Mouse (Mus musculus): ENCODE data around the gene Ppme1. TPM values are rescaled to one million over a fixed set of nuclear protein-coding genes. Genes with fewer than 3 reads are reported as not detected.

The Ppme1 gene
- polyA plus RNA-seq, 1 experiment from 2014 or later = 53.8 TPM

- H3K4me3 ChIP-seq (replicated peaks) = no peak overlapping the region
- H3K4me1 ChIP-seq (replicated peaks) = peaks cover 20% of the 10 kb centered on the region
- H3K9me3 ChIP-seq = no peaks in the 10 kb centered on the region
- no peak overlapping the region for H3K9ac ChIP-seq (replicated peaks)
- H3K36me3 ChIP-seq = peaks cover 7% of the 10 kb centered on the region; the same call in 1 of the 2 replicates
- no peak for ATAC-seq (ENCODE audit: insufficient number of reproducible peaks, insufficient read depth, low FRiP score, low TSS enrichment, low read depth)
- 76% methylated on average over 3 of the region's 3 CpGs for WGBS
- no peaks in the 10 kb centered on the region for H3K27me3 ChIP-seq
- no peak overlapping the region for H3K4me2 ChIP-seq
- H3K27ac ChIP-seq = no peak overlapping the region
Observed at GRCm38 (mm10) chr7:100301390-100301789, 70.7 kb downstream of the Ppme1 start.

GRCm38 (mm10) chr7:100298861-100299510, 73.1 kb downstream of the Ppme1 start:
- H3K27ac ChIP-seq = 0 out of 2 replicates have a peak overlapping the region, but pooled peaks have one; percentile 17
- ATAC-seq (ENCODE audit: insufficient number of reproducible peaks, insufficient read depth, low FRiP score, low TSS enrichment, low read depth) = no peak
- 51% methylated on average over 14 of the region's 14 CpGs for WGBS

GRCm38 (mm10) chr7:100296699-100297098, 75.4 kb downstream of the Ppme1 start:
- ATAC-seq (ENCODE audit: insufficient number of reproducible peaks, insufficient read depth, low FRiP score, low TSS enrichment, low read depth) = no peak
- Histone ChIP-seq H3K27me3 (no peaks in the 10 kb centered on the region), H3K9me3 (no peaks in the 10 kb centered on the region), H3K4me1 (replicated peaks) (peaks cover 20% of the 10 kb centered on the region), H3K9ac (replicated peaks) (no peak overlapping the region; the same call in 1 of the 2 replicates), H3K36me3 (peaks cover 26% of the 10 kb centered on the region), H3K4me3 (replicated peaks) (no peak overlapping the region), H3K4me2 (no peak overlapping the region), H3K27ac (peak overlapping the region; percentile 42; the same call in 1 of the 2 replicates)
- 70% methylated on average over 6 of the region's 6 CpGs for WGBS

More at GRCm38 (mm10) chr7:100298861-100299510, 73.1 kb downstream of the Ppme1 start:
- Histone ChIP-seq H3K4me2 (no peak overlapping the region), H3K4me3 (replicated peaks) (no peak overlapping the region), H3K4me1 (replicated peaks) (peaks cover 20% of the 10 kb centered on the region), H3K27me3 (no peaks in the 10 kb centered on the region), H3K36me3 (peaks cover 17% of the 10 kb centered on the region; the same call in 1 of the 2 replicates), H3K9me3 (no peaks in the 10 kb centered on the region), H3K9ac (replicated peaks) (no peak overlapping the region)

GRCm38 (mm10) chr7:100295745-100296144, 76.4 kb downstream of the Ppme1 start:
- Histone ChIP-seq H3K9me3 (peaks cover 7% of the 10 kb centered on the region; the same call in 1 of the 2 replicates), H3K4me3 (replicated peaks) (no peak overlapping the region), H3K36me3 (peaks cover 28% of the 10 kb centered on the region), H3K4me2 (no peak overlapping the region), H3K27ac (no peak overlapping the region), H3K27me3 (no peaks in the 10 kb centered on the region), H3K4me1 (replicated peaks) (peaks cover 20% of the 10 kb centered on the region), H3K9ac (replicated peaks) (no peak overlapping the region)
- WGBS = 99% methylated on average over 2 of the region's 2 CpGs
- no peak for ATAC-seq (ENCODE audit: insufficient number of reproducible peaks, insufficient read depth, low FRiP score, low TSS enrichment, low read depth)

- Histone ChIP-seq H3K4me1 (replicated peaks) (peaks cover 16% of the 10 kb centered on the region), H3K36me3 (peaks cover 26% of the 10 kb centered on the region), H3K27ac (no peak overlapping the region), H3K9me3 (peaks cover 10% of the 10 kb centered on the region; the same call in 1 of the 2 replicates), H3K9ac (replicated peaks) (no peak overlapping the region), H3K4me3 (replicated peaks) (no peak overlapping the region), H3K4me2 (no peak overlapping the region), H3K27me3 (no peaks in the 10 kb centered on the region)
- 88% methylated on average over 8 of the region's 8 CpGs for WGBS
- no peak for ATAC-seq (ENCODE audit: insufficient number of reproducible peaks, insufficient read depth, low FRiP score, low TSS enrichment, low read depth)
Observed at GRCm38 (mm10) chr7:100293546-100293945, 78.6 kb downstream of the Ppme1 start.

GRCm38 (mm10) chr7:100288622-100289021, 83.5 kb downstream of the Ppme1 start:
- ATAC-seq (ENCODE audit: insufficient number of reproducible peaks, insufficient read depth, low FRiP score, low TSS enrichment, low read depth) = peak; percentile 86
- H3K27ac ChIP-seq = peak overlapping the region; percentile 100
- H3K4me2 ChIP-seq = peak overlapping the region; percentile 54
- H3K27me3 ChIP-seq = peaks cover 24% of the 10 kb centered on the region
- H3K36me3 ChIP-seq = peaks cover 9% of the 10 kb centered on the region
- H3K4me1 ChIP-seq (replicated peaks) = peaks cover 49% of the 10 kb centered on the region
- peaks cover 10% of the 10 kb centered on the region; the same call in 1 of the 2 replicates for H3K9me3 ChIP-seq
- peak overlapping the region; percentile 24 for H3K9ac ChIP-seq (replicated peaks)
- peak overlapping the region; percentile 19 for H3K4me3 ChIP-seq (replicated peaks)
- WGBS = 3% methylated on average over 11 of the region's 11 CpGs

GRCm38 (mm10) chr7:100287748-100288578, 84.1 kb downstream of the Ppme1 start:
- Histone ChIP-seq H3K4me2 (peak overlapping the region; percentile 54), H3K36me3 (peaks cover 4% of the 10 kb centered on the region; the same call in 1 of the 2 replicates), H3K9me3 (peaks cover 10% of the 10 kb centered on the region; the same call in 1 of the 2 replicates), H3K9ac (replicated peaks) (peak overlapping the region; percentile 24; the same call in 1 of the 2 replicates), H3K27me3 (peaks cover 24% of the 10 kb centered on the region), H3K4me1 (replicated peaks) (peaks cover 52% of the 10 kb centered on the region), H3K4me3 (replicated peaks) (peak overlapping the region; percentile 19), H3K27ac (peak overlapping the region; percentile 100)
- ATAC-seq (ENCODE audit: insufficient number of reproducible peaks, insufficient read depth, low FRiP score, low TSS enrichment, low read depth) = peak; percentile 85
- WGBS = 11% methylated on average over 7 of the region's 7 CpGs

GRCm38 (mm10) chr7:100285383-100285782, 86.7 kb downstream of the Ppme1 start, which contains the start of gene P4ha3:
P4ha3 (plus strand) TSS chr7:100285520.
- H3K4me3 ChIP-seq (replicated peaks) = peak within 1 kb of the TSS; percentile 68
- ATAC-seq (ENCODE audit: insufficient number of reproducible peaks, insufficient read depth, low FRiP score, low TSS enrichment, low read depth) = no peak
- peak within 1 kb of the TSS; percentile 100 for H3K27ac ChIP-seq
- peaks cover 28% of the 10 kb centered on the region for H3K27me3 ChIP-seq
- no peaks in the 10 kb centered on the region for H3K9me3 ChIP-seq
- H3K4me2 ChIP-seq = peak within 1 kb of the TSS; percentile 92
- H3K9ac ChIP-seq (replicated peaks) = peak within 1 kb of the TSS; percentile 82
- WGBS = 2% methylated on average over 40 of the region's 53 CpGs
- H3K4me1 ChIP-seq (replicated peaks) = peaks cover 52% of the 10 kb centered on the region
- H3K36me3 ChIP-seq = no peaks in the 10 kb centered on the region

- no peak overlapping the region for H3K27ac ChIP-seq
- peaks cover 28% of the 10 kb centered on the region for H3K27me3 ChIP-seq
- peaks cover 37% of the 10 kb centered on the region for H3K4me1 ChIP-seq (replicated peaks)
- no peak overlapping the region for H3K4me3 ChIP-seq (replicated peaks)
- H3K9ac ChIP-seq (replicated peaks) = no peak overlapping the region
- WGBS = 18% methylated on average over 3 of the region's 3 CpGs
- no peak overlapping the region for H3K4me2 ChIP-seq
- H3K9me3 ChIP-seq = no peaks in the 10 kb centered on the region
- ATAC-seq (ENCODE audit: insufficient number of reproducible peaks, insufficient read depth, low FRiP score, low TSS enrichment, low read depth) = no peak
- no peaks in the 10 kb centered on the region for H3K36me3 ChIP-seq
Observed at GRCm38 (mm10) chr7:100283298-100283697, 88.8 kb downstream of the Ppme1 start.

GRCm38 (mm10) chr7:100281596-100281995, 90.5 kb downstream of the Ppme1 start:
- Histone ChIP-seq H3K27ac (no peak overlapping the region), H3K4me1 (replicated peaks) (peaks cover 23% of the 10 kb centered on the region), H3K27me3 (peaks cover 28% of the 10 kb centered on the region), H3K4me2 (no peak overlapping the region), H3K9ac (replicated peaks) (no peak overlapping the region), H3K36me3 (no peaks in the 10 kb centered on the region), H3K4me3 (replicated peaks) (no peak overlapping the region), H3K9me3 (no peaks in the 10 kb centered on the region)
- WGBS = 65% methylated on average over 3 of the region's 3 CpGs
- ATAC-seq (ENCODE audit: insufficient number of reproducible peaks, insufficient read depth, low FRiP score, low TSS enrichment, low read depth) = no peak

GRCm38 (mm10) chr7:100279803-100280202, 92.3 kb downstream of the Ppme1 start:
- Histone ChIP-seq H3K4me2 (no peak overlapping the region), H3K27me3 (peaks cover 15% of the 10 kb centered on the region), H3K4me3 (replicated peaks) (no peak overlapping the region), H3K9ac (replicated peaks) (no peak overlapping the region), H3K4me1 (replicated peaks) (peaks cover 6% of the 10 kb centered on the region), H3K36me3 (no peaks in the 10 kb centered on the region), H3K9me3 (no peaks in the 10 kb centered on the region), H3K27ac (no peak overlapping the region)
- no peak for ATAC-seq (ENCODE audit: insufficient number of reproducible peaks, insufficient read depth, low FRiP score, low TSS enrichment, low read depth)
- 3% methylated on average over 1 of the region's 1 CpGs for WGBS
